Mouse (Mus musculus) left cerebral cortex, adult 8-10 months (tissue): ENCODE measurements around the gene Gdf15. TPM values are rescaled to one million over a fixed set of nuclear protein-coding genes. Genes with fewer than 3 reads are reported as not detected.
"Not testable (repeated sequence)": the region's sequence is repeated elsewhere in the genome, so short reads cannot be mapped to it uniquely, and the experiment has no call there.

Experiments used
- DNase-seq, 2 experiments: peaks; one replicate each; pipeline ENCODE4 v3.0.0; 2022; ENCODE audit warnings: low spot score in 2 of 2
- total RNA-seq, 4 experiments: library from RNA; stranded (reverse); gene quantifications; 2 replicates each; pipeline ENCODE4 v1.2.4; 2022

Gene Gdf15
- total RNA-seq, 4 experiments from 2014 or later, result not detected

- not testable (repeated sequence) for DNase-seq
These were observed 44.3 kb downstream of the Gdf15 start for GRCm38 (mm10) chr8:70587955-70588354.

- no peak for DNase-seq
These were observed 47.0 kb downstream of the Gdf15 start for GRCm38 (mm10) chr8:70585258-70585652.

- no peak for DNase-seq
These were observed 47.5 kb downstream of the Gdf15 start for GRCm38 (mm10) chr8:70584606-70585257.

- no peak for DNase-seq
These were observed 48.5 kb downstream of the Gdf15 start for GRCm38 (mm10) chr8:70583476-70584387.

Other genes with a start within 250 kb of the Gdf15 start
- 100 to 1,000 TPM; 134 to 175 (median 147) TPM for gene Crtc1, start 192.9 kb downstream of the Gdf15 start, total RNA-seq
- 10 to 100 TPM; 39.1 to 42.8 (median 40.4) TPM for gene Klhl26, start 155.5 kb downstream of the Gdf15 start, total RNA-seq
- gene Tmem59l, start 145.1 kb downstream of the Gdf15 start, total RNA-seq, result 100 to 1,000 TPM; 271 to 280 (median 273) TPM
- 1 to 10 TPM in 2 of 4 experiments, under 1 TPM in 2; 0.94 to 1.6 (median 1.2) TPM for gene Crlf1, start 139.3 kb downstream of the Gdf15 start, total RNA-seq
- gene Rex1bd, start 125.7 kb downstream of the Gdf15 start, total RNA-seq, result 100 to 1,000 TPM; 103 to 117 (median 109) TPM
- 1,000 to 10,000 TPM in 1 of 4 experiments, 100 to 1,000 TPM in 3; 847 to 1,003 (median 930) TPM for gene Uba52, start 121.7 kb downstream of the Gdf15 start, total RNA-seq
- gene Fkbp8, start 104.7 kb downstream of the Gdf15 start, total RNA-seq, result 100 to 1,000 TPM; 419 to 440 (median 422) TPM
- 10 to 100 TPM; 43.0 to 52.5 (median 47.1) TPM for gene Kxd1, start 104.5 kb downstream of the Gdf15 start, total RNA-seq
- gene Ell, start 93.0 kb downstream of the Gdf15 start, total RNA-seq, result 10 to 100 TPM; 17.6 to 25.3 (median 19.2) TPM
- gene Isyna1, start 38.1 kb downstream of the Gdf15 start, total RNA-seq, result 10 to 100 TPM; 54.5 to 60.3 (median 56.5) TPM
- gene Ssbp4, start 23.6 kb downstream of the Gdf15 start, total RNA-seq, result 100 to 1,000 TPM; 211 to 248 (median 234) TPM
- 1 to 10 TPM in 1 of 4 experiments, under 1 TPM in 3; 0.55 to 1.3 (median 0.87) TPM for gene Lrrc25, start 16.3 kb downstream of the Gdf15 start, total RNA-seq
- 10 to 100 TPM; 11.2 to 17.0 (median 13.4) TPM for gene Pgpep1, start 27.9 kb upstream of the Gdf15 start, total RNA-seq
- 10 to 100 TPM; 61.5 to 65.0 (median 63.0) TPM for gene Lsm4, start 40.8 kb upstream of the Gdf15 start, total RNA-seq
- gene Jund, start 66.5 kb upstream of the Gdf15 start, total RNA-seq, result 100 to 1,000 TPM; 206 to 222 (median 214) TPM
- gene Iqcn, start 71.0 kb upstream of the Gdf15 start, total RNA-seq, result under 1 TPM in 1 of 4 experiments, not detected in 3; 0.07 TPM
- not detected for gene Gm3336, start 86.1 kb upstream of the Gdf15 start, total RNA-seq
- gene Pde4c, start 91.3 kb upstream of the Gdf15 start, total RNA-seq, result 1 to 10 TPM; 1.7 to 2.8 (median 2.2) TPM
- gene Rab3a, start 122.2 kb upstream of the Gdf15 start, total RNA-seq, result 100 to 1,000 TPM; 805 to 866 (median 821) TPM
- 10 to 100 TPM; 31.0 to 39.0 (median 32.8) TPM for gene Mpv17l2, start 128.5 kb upstream of the Gdf15 start, total RNA-seq
- 100 to 1,000 TPM; 143 to 151 (median 149) TPM for gene Pik3r2, start 144.3 kb upstream of the Gdf15 start, total RNA-seq
- 100 to 1,000 TPM; 276 to 316 (median 288) TPM for gene Mast3, start 172.6 kb upstream of the Gdf15 start, total RNA-seq
- gene Il12rb1, start 176.0 kb upstream of the Gdf15 start, total RNA-seq, result 1 to 10 TPM in 2 of 4 experiments, under 1 TPM in 2; 0.84 to 1.3 (median 1.0) TPM
- gene Arrdc2, start 207.3 kb upstream of the Gdf15 start, total RNA-seq, result 10 to 100 TPM; 10.9 to 22.7 (median 17.6) TPM
- 10 to 100 TPM; 15.7 to 28.6 (median 17.7) TPM for gene Kcnn1, start 230.8 kb upstream of the Gdf15 start, total RNA-seq
- 10 to 100 TPM; 76.5 to 94.5 (median 85.6) TPM for gene Ccdc124, start 241.5 kb upstream of the Gdf15 start, total RNA-seq